Mouse (Mus musculus) liver, adult (tissue): Measurements from ENCODE around the gene Pycard.
A peak's percentile ranks its signal among the peaks of the same experiment; 100 is the strongest.

Experiments used
- GATA4 ChIP-seq: IDR thresholded peaks from 2 replicates; pipeline ENCODE4 v1.6.1; 2014; ENCODE audit warnings: mild to moderate bottlenecking, low read length; ENCODE audit not compliant: insufficient replicate concordance

Gene Pycard

GRCm38 (mm10) chr7:127967922-127968828 is 25.5 kb downstream of the Pycard start:
- TF ChIP-seq GATA4: peak; percentile 58; the same call in 1 of the 2 replicates

- TF ChIP-seq GATA4: no peak; the same call in 1 of the 2 replicates
Observed at GRCm38 (mm10) chr7:127967004-127967921, 26.4 kb downstream of the Pycard start, which contains the start of gene Fus. Fus (plus strand) TSS chr7:127967457.

GRCm38 (mm10) chr7:127966371-127966918 is 27.2 kb downstream of the Pycard start:
- TF ChIP-seq GATA4: no peak

GRCm38 (mm10) chr7:127959364-127959763 is 34.3 kb downstream of the Pycard start:
- no peak for TF ChIP-seq GATA4

GRCm38 (mm10) chr7:127952864-127953581 is 40.6 kb downstream of the Pycard start:
- TF ChIP-seq GATA4: no peak

- TF ChIP-seq GATA4: no peak
Observed at GRCm38 (mm10) chr7:127946470-127947023, 47.1 kb downstream of the Pycard start, which contains the start of gene Prss36. Prss36 (minus strand) TSS chr7:127946725.

GRCm38 (mm10) chr7:127944614-127945013 is 49.1 kb downstream of the Pycard start:
- no peak for TF ChIP-seq GATA4
